Mouse (Mus musculus) T-helper 2 cell (primary cell): ENCODE data around the gene Hormad2.

Experiments used
- in situ Hi-C: fragments of 300-600 bp; cut with MboI, MseI; formaldehyde crosslinking; loops from one replicate; pipeline ENCODE4 v1.15.1; 2025; ENCODE audit warnings: high pct_unique_total_duplicates

The Hormad2 gene

GRCm38 (mm10) chr11:4303033-4303432, 137.9 kb downstream of the Hormad2 start:
- in situ Hi-C loops: no loop called here

- in situ Hi-C loops: no loop called here
Observed at GRCm38 (mm10) chr11:4302363-4302913, 138.5 kb downstream of the Hormad2 start.

GRCm38 (mm10) chr11:4300683-4301082, 140.2 kb downstream of the Hormad2 start:
- in situ Hi-C loops: no loop called here

- in situ Hi-C loops: no loop called here
Observed at GRCm38 (mm10) chr11:4299735-4300474, 141.0 kb downstream of the Hormad2 start.

GRCm38 (mm10) chr11:4299191-4299590, 141.7 kb downstream of the Hormad2 start:
- in situ Hi-C loops: no loop called here

- in situ Hi-C loops: no loop called here
Observed at GRCm38 (mm10) chr11:4298615-4299014, 142.3 kb downstream of the Hormad2 start.

GRCm38 (mm10) chr11:4297753-4298152, 143.2 kb downstream of the Hormad2 start:
- in situ Hi-C loops: no loop called here

- in situ Hi-C loops: no loop called here
Observed at GRCm38 (mm10) chr11:4296610-4297275, 144.2 kb downstream of the Hormad2 start.
